Mouse (Mus musculus) embryonic facial prominence, embryonic 12.5 days (tissue): ENCODE measurements around the gene Lrrc25. TPM values are rescaled to one million over a fixed set of nuclear protein-coding genes. Genes with fewer than 3 reads are reported as not detected.

Experiments used
- polyA plus RNA-seq: library from polyadenylated mRNA; unstranded; fragments of >200 nt; fragmentation: Nextera tagmentation; extraction: Ambion mirVana; gene quantifications from 2 replicates; pipeline ENCODE4 v1.2.1, GENCODE M21; 2016

Lrrc25 gene
- polyA plus RNA-seq, 1 experiment from 2014 or later, result 1.2 TPM

Other genes starting within 250 kb of the Lrrc25 start
- 0.61 and 1.4 TPM in 2 replicates for gene Comp, start 242.6 kb upstream of the Lrrc25 start, polyA plus RNA-seq
- gene Crtc1, start 176.6 kb upstream of the Lrrc25 start, polyA plus RNA-seq, result 22.1 and 24.1 TPM in 2 replicates
- gene Klhl26, start 139.2 kb upstream of the Lrrc25 start, polyA plus RNA-seq, result 27.7 and 29.6 TPM in 2 replicates
- gene Tmem59l, start 128.8 kb upstream of the Lrrc25 start, polyA plus RNA-seq, result 27.1 and 29.6 TPM in 2 replicates
- 70.1 and 74.4 TPM in 2 replicates for gene Crlf1, start 123.0 kb upstream of the Lrrc25 start, polyA plus RNA-seq
- gene Rex1bd, start 109.4 kb upstream of the Lrrc25 start, polyA plus RNA-seq, result 145 and 146 TPM in 2 replicates
- 863 and 916 TPM in 2 replicates for gene Uba52, start 105.4 kb upstream of the Lrrc25 start, polyA plus RNA-seq
- 306 and 327 TPM in 2 replicates for gene Fkbp8, start 88.4 kb upstream of the Lrrc25 start, polyA plus RNA-seq
- gene Kxd1, start 88.2 kb upstream of the Lrrc25 start, polyA plus RNA-seq, result 53.0 and 54.7 TPM in 2 replicates
- gene Ell, start 76.7 kb upstream of the Lrrc25 start, polyA plus RNA-seq, result 19.1 TPM in 2 replicates
- 185 and 195 TPM in 2 replicates for gene Isyna1, start 21.8 kb upstream of the Lrrc25 start, polyA plus RNA-seq
- 134 and 142 TPM in 2 replicates for gene Ssbp4, start 7.3 kb upstream of the Lrrc25 start, polyA plus RNA-seq
- gene Gdf15, start 16.3 kb downstream of the Lrrc25 start, polyA plus RNA-seq, result not detected in 2 replicates
- gene Pgpep1, start 44.2 kb downstream of the Lrrc25 start, polyA plus RNA-seq, result 59.5 and 70.4 TPM in 2 replicates
- gene Lsm4, start 57.1 kb downstream of the Lrrc25 start, polyA plus RNA-seq, result 303 and 326 TPM in 2 replicates
- 142 and 150 TPM in 2 replicates for gene Jund, start 82.8 kb downstream of the Lrrc25 start, polyA plus RNA-seq
- gene Iqcn, start 87.3 kb downstream of the Lrrc25 start, polyA plus RNA-seq, result not detected in 2 replicates
- gene Gm3336, start 102.4 kb downstream of the Lrrc25 start, polyA plus RNA-seq, result not detected in 2 replicates
- gene Pde4c, start 107.6 kb downstream of the Lrrc25 start, polyA plus RNA-seq, result 0.17 and 0.29 TPM in 2 replicates
- 27.0 and 27.6 TPM in 2 replicates for gene Rab3a, start 138.5 kb downstream of the Lrrc25 start, polyA plus RNA-seq
- gene Mpv17l2, start 144.8 kb downstream of the Lrrc25 start, polyA plus RNA-seq, result 32.7 and 35.7 TPM in 2 replicates
- gene Pik3r2, start 160.6 kb downstream of the Lrrc25 start, polyA plus RNA-seq, result 76.8 and 78.0 TPM in 2 replicates
- 13.7 and 13.9 TPM in 2 replicates for gene Mast3, start 188.9 kb downstream of the Lrrc25 start, polyA plus RNA-seq
- 0.13 TPM in 1 of 2 replicates, not detected in the other for gene Il12rb1, start 192.3 kb downstream of the Lrrc25 start, polyA plus RNA-seq
- gene Arrdc2, start 223.6 kb downstream of the Lrrc25 start, polyA plus RNA-seq, result 6.9 and 7.5 TPM in 2 replicates
- gene Kcnn1, start 247.1 kb downstream of the Lrrc25 start, polyA plus RNA-seq, result 6.7 and 7.0 TPM in 2 replicates